ENCODE assay signal across 28 mouse cellular contexts in the genomic region with DNA sequence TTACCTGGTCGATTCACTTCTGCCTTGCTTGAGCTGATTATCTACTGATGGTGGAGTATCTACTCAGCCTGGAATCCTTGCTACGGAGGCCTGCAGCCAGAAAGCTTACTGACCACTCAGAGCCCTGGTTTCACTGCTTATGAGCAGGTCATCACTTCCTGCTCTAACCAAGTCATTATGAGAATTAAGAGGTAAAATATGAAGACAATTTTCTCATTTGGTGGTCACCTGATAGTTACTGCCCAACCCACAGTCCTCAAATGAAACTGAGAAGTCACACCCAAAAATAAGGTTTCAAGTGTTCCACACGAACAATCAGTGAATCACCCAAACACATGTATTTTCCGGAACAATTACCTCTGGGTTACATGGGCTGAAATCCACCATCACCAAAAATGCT.
DNase-seq lines count a peak whose midpoint lies in the region; ATAC-seq and TF ChIP-seq lines count a peak whose summit lies in the region.
"Had no signal": no experiment of that assay in that cellular context is flagged by ENCODE, and none has a peak within 500 bp of the region (broad histone marks: within the 10 kb centered on the region; RNA-seq: fewer than 3 reads in every experiment).

No protein-coding gene starts in this region.

- H3K4me1 ChIP-seq in midbrain, embryonic 11.5 days (ENCODE audit: control insufficient read depth, insufficient read depth, low read length): peaks cover 3% of the 10 kb centered on the region; the same call in 1 of the 2 replicates
- peaks cover 12% of the 10 kb centered on the region for H3K4me1 ChIP-seq in midbrain, embryonic 10.5 days
- H3K4me1 ChIP-seq in embryonic facial prominence, embryonic 13.5 days: peaks cover 46% of the 10 kb centered on the region
- peaks cover 45% of the 10 kb centered on the region for H3K4me1 ChIP-seq in limb, embryonic 11.5 days (ENCODE audit: control insufficient read depth, insufficient read depth, low read length)
- peaks cover 16% of the 10 kb centered on the region for H3K4me1 ChIP-seq in stomach, embryonic 15.5 days
- H3K4me1 ChIP-seq in hindbrain, postnatal 0 days (ENCODE audit: insufficient read depth, low read length): peaks cover 10% of the 10 kb centered on the region
- H3K4me1 ChIP-seq: liver, embryonic 12.5 days had no signal

- no peak overlapping the region for H3K9ac ChIP-seq in midbrain, embryonic 11.5 days (ENCODE audit: low read length)
- no peak overlapping the region for H3K9ac ChIP-seq in embryonic facial prominence, embryonic 13.5 days
- no peak overlapping the region for H3K9ac ChIP-seq in limb, embryonic 11.5 days (ENCODE audit: low read length)
- no peak overlapping the region for H3K9ac ChIP-seq in stomach, embryonic 15.5 days
- no peak overlapping the region for H3K9ac ChIP-seq in hindbrain, postnatal 0 days (replicated peaks; ENCODE audit: low read length)
- H3K9ac ChIP-seq: forebrain, embryonic 13.5 days; hindbrain, embryonic 13.5 days; liver, embryonic 12.5 days; liver, postnatal 0 days had no signal

- no peak overlapping the region for H3K4me2 ChIP-seq in midbrain, embryonic 11.5 days
- H3K4me2 ChIP-seq in embryonic facial prominence, embryonic 13.5 days: no peak overlapping the region
- no peak overlapping the region for H3K4me2 ChIP-seq in limb, embryonic 11.5 days (ENCODE audit: low read depth, severe bottlenecking)
- H3K4me2 ChIP-seq in stomach, embryonic 15.5 days: no peak overlapping the region
- H3K4me2 ChIP-seq in hindbrain, postnatal 0 days (ENCODE audit: low read depth, low read length): no peak overlapping the region
- H3K4me2 ChIP-seq: forebrain, embryonic 13.5 days; hindbrain, embryonic 13.5 days; liver, embryonic 12.5 days had no signal

- H3K36me3 ChIP-seq in midbrain, embryonic 11.5 days (ENCODE audit: control insufficient read depth, insufficient read depth, low read length): no peaks in the 10 kb centered on the region
- H3K36me3 ChIP-seq in midbrain, embryonic 10.5 days: no peaks in the 10 kb centered on the region
- H3K36me3 ChIP-seq in embryonic facial prominence, embryonic 13.5 days: no peaks in the 10 kb centered on the region
- no peaks in the 10 kb centered on the region for H3K36me3 ChIP-seq in limb, embryonic 11.5 days (ENCODE audit: control insufficient read depth, insufficient read depth, low read length)
- H3K36me3 ChIP-seq in stomach, embryonic 15.5 days: no peaks in the 10 kb centered on the region
- H3K36me3 ChIP-seq in hindbrain, postnatal 0 days (ENCODE audit: insufficient read depth, low read length): no peaks in the 10 kb centered on the region
- H3K36me3 ChIP-seq: heart, embryonic 10.5 days; hindbrain, embryonic 13.5 days; liver, embryonic 12.5 days had no signal

- no peak for ATAC-seq in midbrain, embryonic 11.5 days (ENCODE audit: low FRiP score)
- no peak for ATAC-seq in embryonic facial prominence, embryonic 13.5 days (ENCODE audit: insufficient number of reproducible peaks, insufficient read depth, low FRiP score, low TSS enrichment, low read depth)
- no peak for ATAC-seq in limb, embryonic 11.5 days (ENCODE audit: insufficient number of reproducible peaks, low FRiP score, low TSS enrichment, low read depth)
- no peak for ATAC-seq in stomach, embryonic 15.5 days (ENCODE audit: insufficient read depth, low FRiP score, low read depth)
- ATAC-seq in hindbrain, postnatal 0 days: no peak
- ATAC-seq: activated CD4-positive, CD25-positive, alpha-beta regulatory T cell, adult 4 months; forebrain, embryonic 13.5 days; liver, embryonic 12.5 days; liver, postnatal 0 days had no signal

- no peak overlapping the region for H3K27ac ChIP-seq in midbrain, embryonic 11.5 days (ENCODE audit: low read depth, low read length)
- H3K27ac ChIP-seq in midbrain, embryonic 10.5 days (replicated peaks): no peak overlapping the region
- peak overlapping the region; percentile 98 for H3K27ac ChIP-seq in embryonic facial prominence, embryonic 13.5 days
- peak overlapping the region; percentile 98 for H3K27ac ChIP-seq in limb, embryonic 11.5 days (replicated peaks; ENCODE audit: low read depth, low read length)
- 0 out of 2 replicates have a peak overlapping the region, but pooled peaks have one; percentile 21 for H3K27ac ChIP-seq in stomach, embryonic 15.5 days
- no peak overlapping the region for H3K27ac ChIP-seq in hindbrain, postnatal 0 days
- H3K27ac ChIP-seq: forebrain, embryonic 13.5 days; heart, embryonic 10.5 days; hindbrain, embryonic 13.5 days; left cerebral cortex, adult 2 months; liver, embryonic 12.5 days had no signal

- 90% methylated on average over 4 of the region's 4 CpGs for WGBS in midbrain, embryonic 11.5 days
- WGBS in midbrain, embryonic 10.5 days: 92% methylated on average over 4 of the region's 4 CpGs
- WGBS in embryonic facial prominence, embryonic 13.5 days: 86% methylated on average over 4 of the region's 4 CpGs
- 94% methylated on average over 4 of the region's 4 CpGs for WGBS in limb, embryonic 11.5 days
- 82% methylated on average over 4 of the region's 4 CpGs for WGBS in stomach, embryonic 15.5 days
- 94% methylated on average over 4 of the region's 4 CpGs for whole genome bisulfite sequencing in hindbrain, postnatal 0 days

- no peak overlapping the region for H3K4me3 ChIP-seq in midbrain, embryonic 11.5 days (ENCODE audit: low read depth, low read length)
- no peak overlapping the region for H3K4me3 ChIP-seq in midbrain, embryonic 10.5 days
- H3K4me3 ChIP-seq in embryonic facial prominence, embryonic 13.5 days: no peak overlapping the region
- no peak overlapping the region for H3K4me3 ChIP-seq in limb, embryonic 11.5 days (ENCODE audit: low read depth, low read length)
- H3K4me3 ChIP-seq in stomach, embryonic 15.5 days (replicated peaks): no peak overlapping the region
- H3K4me3 ChIP-seq in hindbrain, postnatal 0 days (ENCODE audit: low read length): no peak overlapping the region
- H3K4me3 ChIP-seq: forebrain, embryonic 13.5 days; heart, embryonic 10.5 days; hindbrain, embryonic 13.5 days; layer of hippocampus, adult 2 months; left cerebral cortex, adult 2 months; liver, embryonic 12.5 days; megakaryocyte, embryonic 14.5 days had no signal

- H3K27me3 ChIP-seq in midbrain, embryonic 11.5 days (ENCODE audit: control insufficient read depth, insufficient read depth, low read length): no peaks in the 10 kb centered on the region
- no peaks in the 10 kb centered on the region for H3K27me3 ChIP-seq in midbrain, embryonic 10.5 days (ENCODE audit: low read depth, poor library complexity, severe bottlenecking)
- H3K27me3 ChIP-seq in embryonic facial prominence, embryonic 13.5 days: no peaks in the 10 kb centered on the region
- no peaks in the 10 kb centered on the region for H3K27me3 ChIP-seq in limb, embryonic 11.5 days (ENCODE audit: control insufficient read depth, insufficient read depth, low read length)
- H3K27me3 ChIP-seq in stomach, embryonic 15.5 days (replicated peaks): no peaks in the 10 kb centered on the region
- H3K27me3 ChIP-seq in hindbrain, postnatal 0 days (ENCODE audit: insufficient read depth, low read length): no peaks in the 10 kb centered on the region
- H3K27me3 ChIP-seq: forebrain, embryonic 13.5 days; hindbrain, embryonic 13.5 days; liver, embryonic 12.5 days had no signal

- peak; percentile 28 for DNase-seq in midbrain, embryonic 11.5 days (ENCODE audit: low spot score, missing footprints)
- DNase-seq in midbrain, embryonic 10.5 days (ENCODE audit: low spot score): no peak
- no peak for DNase-seq in limb, embryonic 11.5 days (ENCODE audit: low spot score)
- DNase-seq in hindbrain, postnatal 0 days (ENCODE audit: low spot score): no peak
- no peak for DNase-seq in right cerebral cortex, postnatal 10 days (ENCODE audit: low spot score in 2 of 2)
- DNase-seq: adrenal gland, adult 2 months; cerebellum, adult 8-10 months; cerebellum, postnatal 25 days; gastrocnemius, postnatal 10 days; heart, postnatal 4 days; kidney, adult 2 months; kidney, postnatal 36 days; liver, postnatal 0 days; lung, postnatal 4 days; midbrain, embryonic 14.5 days; retina, postnatal 1 day; right cerebral cortex, postnatal 4 days; thymus, postnatal 14 days had no signal

- TF ChIP-seq CTCF in hindbrain, postnatal 0 days (IDR thresholded peaks at IDR 0.05; ENCODE audit: low read depth): no peak

- no peaks in the 10 kb centered on the region for H3K9me3 ChIP-seq in midbrain, embryonic 11.5 days (ENCODE audit: control insufficient read depth, low read length)
- H3K9me3 ChIP-seq in midbrain, embryonic 10.5 days (replicated peaks): no peaks in the 10 kb centered on the region
- H3K9me3 ChIP-seq in embryonic facial prominence, embryonic 13.5 days: no peaks in the 10 kb centered on the region
- H3K9me3 ChIP-seq in limb, embryonic 11.5 days (ENCODE audit: control insufficient read depth, low read length): no peaks in the 10 kb centered on the region
- no peaks in the 10 kb centered on the region for H3K9me3 ChIP-seq in stomach, embryonic 15.5 days
- no peaks in the 10 kb centered on the region for H3K9me3 ChIP-seq in hindbrain, postnatal 0 days (ENCODE audit: low read length)
- H3K9me3 ChIP-seq: forebrain, embryonic 13.5 days; heart, embryonic 10.5 days; hindbrain, embryonic 13.5 days; liver, embryonic 12.5 days; megakaryocyte, embryonic 14.5 days had no signal

Comparison
In these comparisons a context has a peak if more than half of its experiments do, and no peak if none do; other contexts are left out.
1. H3K27ac ChIP-seq: peak in embryonic facial prominence, embryonic 13.5 days (single experiment), limb, embryonic 11.5 days (single experiment) and stomach, embryonic 15.5 days (single experiment); none in midbrain, embryonic 11.5 days (single experiment), midbrain, embryonic 10.5 days (single experiment) and hindbrain, postnatal 0 days (single experiment).